Mouse (Mus musculus) small intestine, adult 2 months (tissue): Measurements from ENCODE around the gene Tdrd3. TPM values are rescaled to one million over a fixed set of nuclear protein-coding genes. Genes with fewer than 3 reads are reported as not detected.
A peak's percentile ranks its signal among the peaks of the same experiment; 100 is the strongest.

Experiments used
- H3K27ac ChIP-seq: fragments of 200-500 bp; 2 replicates; pipeline ENCODE4 v1.5.1; 2012; ENCODE audit warnings: low read depth, low read length, control low read depth, inconsistent platforms; ENCODE audit not compliant: insufficient read depth
- H3K27me3 ChIP-seq: fragments of 200-500 bp; 2 replicates; pipeline ENCODE4 v1.6.1; 2012; ENCODE audit warnings: mild to moderate bottlenecking, moderate library complexity, low read length, inconsistent platforms; ENCODE audit not compliant: control insufficient read depth, insufficient read depth
- H3K36me3 ChIP-seq: fragments of 200-500 bp; 2 replicates; pipeline ENCODE4 v1.6.1; 2012; ENCODE audit warnings: mild to moderate bottlenecking, low read length, control low read depth, inconsistent platforms; ENCODE audit not compliant: control insufficient read depth, insufficient read depth
- H3K4me1 ChIP-seq: fragments of 200-500 bp; 2 replicates; pipeline ENCODE4 v1.6.1; 2012; ENCODE audit warnings: low read length, inconsistent platforms, mixed read lengths; ENCODE audit not compliant: control insufficient read depth, insufficient read depth, insufficient read length
- H3K4me3 ChIP-seq: fragments of 200-500 bp; 2 replicates; pipeline ENCODE4 v1.5.1; 2012; ENCODE audit warnings: low read depth, mild to moderate bottlenecking, control low read depth, inconsistent platforms, low read length, moderate library complexity
- CTCF ChIP-seq: fragments of 200-500 bp; IDR thresholded peaks from 2 replicates; pipeline ENCODE4 v1.5.1; 2012; ENCODE audit warnings: low read depth, mild to moderate bottlenecking, control low read depth, inconsistent platforms, low read length, moderate library complexity, mixed read lengths; ENCODE audit not compliant: insufficient replicate concordance, insufficient read length; ENCODE audit errors: extremely low read depth
- POLR2A ChIP-seq: fragments of 200-500 bp; IDR thresholded peaks from 2 replicates; pipeline ENCODE4 v1.6.1; 2012; ENCODE audit warnings: low read depth, mild to moderate bottlenecking, control low read depth, inconsistent platforms, low read length, moderate library complexity
- WGBS: fragments of 180-500 bp; shearing (Covaris S2); methylation state at CpG from one replicate; pipeline ENCODE4 v1.1.7; 2018; 5-methylcytosine and 5-hydroxymethylcytosine counted together
- polyA plus RNA-seq: library from polyadenylated mRNA; depleted of rRNA; stranded (reverse); fragments of >200 nt; gene quantifications from 2 replicates; pipeline ENCODE4 v1.2.3, GENCODE M21; 2012

Gene Tdrd3
- polyA plus RNA-seq, 1 experiment = 0.53 TPM

GRCm38 (mm10) chr14:87455630-87456175 is 39.3 kb downstream of the Tdrd3 start:
- H3K36me3 ChIP-seq = peaks cover 4% of the 10 kb centered on the region; the same call in 1 of the 2 replicates
- no peak for TF ChIP-seq POLR2A
- no peak for TF ChIP-seq CTCF
- no peaks in the 10 kb centered on the region for H3K27me3 ChIP-seq
- H3K4me1 ChIP-seq = no peaks in the 10 kb centered on the region
- 89% methylated on average over 5 of the region's 5 CpGs for WGBS
- no peak overlapping the region for H3K4me3 ChIP-seq
- H3K27ac ChIP-seq = no peak overlapping the region

- no peak overlapping the region for H3K27ac ChIP-seq
- H3K4me1 ChIP-seq = no peaks in the 10 kb centered on the region
- 90% methylated on average over 1 of the region's 1 CpGs for WGBS
- TF ChIP-seq CTCF = no peak
- no peak for TF ChIP-seq POLR2A
- H3K27me3 ChIP-seq = no peaks in the 10 kb centered on the region
- peaks cover 4% of the 10 kb centered on the region; the same call in 1 of the 2 replicates for H3K36me3 ChIP-seq
- H3K4me3 ChIP-seq = no peak overlapping the region
Measured at GRCm38 (mm10) chr14:87459777-87460176, 43.3 kb downstream of the Tdrd3 start.

- WGBS = 76% methylated on average over 12 of the region's 12 CpGs
- Histone ChIP-seq H3K36me3 (peaks cover 4% of the 10 kb centered on the region; the same call in 1 of the 2 replicates), H3K4me1 (no peaks in the 10 kb centered on the region), H3K27ac (no peak overlapping the region), H3K27me3 (no peaks in the 10 kb centered on the region), H3K4me3 (no peak overlapping the region)
- TF ChIP-seq CTCF (no peak), POLR2A (no peak)
Measured at GRCm38 (mm10) chr14:87461543-87461942, 45.1 kb downstream of the Tdrd3 start.

- H3K27me3 ChIP-seq = no peaks in the 10 kb centered on the region
- WGBS = 42% methylated on average over 11 of the region's 11 CpGs
- H3K4me1 ChIP-seq = no peaks in the 10 kb centered on the region
- no peak overlapping the region for H3K4me3 ChIP-seq
- 0 out of 2 replicates have a peak, but pooled peaks cover 2% of the 10 kb centered on the region for H3K36me3 ChIP-seq
- TF ChIP-seq CTCF (peak; percentile 59; the same call in 1 of the 2 replicates), POLR2A (no peak)
- no peak overlapping the region for H3K27ac ChIP-seq
Measured at GRCm38 (mm10) chr14:87463963-87464654, 47.7 kb downstream of the Tdrd3 start.

- 0 out of 2 replicates have a peak, but pooled peaks cover 2% of the 10 kb centered on the region for H3K36me3 ChIP-seq
- H3K4me1 ChIP-seq = no peaks in the 10 kb centered on the region
- no peak overlapping the region for H3K4me3 ChIP-seq
- no peaks in the 10 kb centered on the region for H3K27me3 ChIP-seq
- H3K27ac ChIP-seq = no peak overlapping the region
- TF ChIP-seq POLR2A = no peak
- TF ChIP-seq CTCF = no peak
Measured at GRCm38 (mm10) chr14:87464655-87465054, 48.2 kb downstream of the Tdrd3 start.

- Histone ChIP-seq H3K27ac (no peak overlapping the region), H3K27me3 (no peaks in the 10 kb centered on the region), H3K4me1 (0 out of 2 replicates have a peak, but pooled peaks cover 2% of the 10 kb centered on the region), H3K4me3 (no peak overlapping the region), H3K36me3 (no peaks in the 10 kb centered on the region)
- 89% methylated on average over 12 of the region's 12 CpGs for WGBS
- TF ChIP-seq POLR2A = no peak
- TF ChIP-seq CTCF = no peak
Measured at GRCm38 (mm10) chr14:87467586-87467985, 51.1 kb downstream of the Tdrd3 start.

- TF ChIP-seq CTCF = no peak
- no peak for TF ChIP-seq POLR2A
- H3K36me3 ChIP-seq = peaks cover 10% of the 10 kb centered on the region; the same call in 1 of the 2 replicates
Measured at GRCm38 (mm10) chr14:87471521-87471920, 55.1 kb downstream of the Tdrd3 start.

More at GRCm38 (mm10) chr14:87471521-87471920, 55.1 kb downstream of the Tdrd3 start:
- H3K27ac ChIP-seq = no peak overlapping the region
- H3K27me3 ChIP-seq = no peaks in the 10 kb centered on the region
- 0 out of 2 replicates have a peak, but pooled peaks cover 6% of the 10 kb centered on the region for H3K4me1 ChIP-seq
- H3K4me3 ChIP-seq = no peak overlapping the region
- 69% methylated on average over 1 of the region's 1 CpGs for WGBS
